Mouse (Mus musculus): ENCODE results near the gene Wnt2b.

DNA sequence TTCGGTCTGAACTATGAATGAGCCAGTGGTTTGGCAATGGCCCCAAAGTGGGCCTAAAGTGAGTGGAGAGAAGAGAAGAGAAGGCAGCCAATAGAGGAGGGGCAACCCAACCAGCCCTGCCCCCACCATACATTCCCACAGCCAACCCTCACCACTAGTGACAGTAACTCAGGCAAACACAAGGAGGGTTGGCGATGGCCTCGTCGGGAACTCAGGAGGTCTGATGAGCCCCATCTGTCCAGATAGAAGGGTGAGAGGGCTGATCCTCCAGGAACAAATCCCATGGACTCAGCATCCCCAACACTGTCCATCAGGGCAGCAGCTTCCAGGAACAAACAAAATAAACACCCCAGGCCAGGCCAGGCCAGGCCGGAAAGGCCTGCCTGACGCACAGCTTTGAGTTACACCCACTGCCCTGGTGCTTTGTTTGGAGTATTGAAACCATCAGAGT lies 5.6 kb downstream of the Wnt2b start:
- TF ChIP-seq CTCF (IDR thresholded peaks at IDR 0.05; ENCODE audit: low read depth, low read length) (no peak), POLR2A (IDR thresholded peaks at IDR 0.05; ENCODE audit: borderline replicate concordance, low read depth, low read length) (no peak)
